Mouse (Mus musculus): ENCODE data around the gene Abca2.
"Not testable (repeated sequence)": the region's sequence is repeated elsewhere in the genome, so short reads cannot be mapped to it uniquely, and the experiment has no call there.

Abca2 gene

GRCm38 (mm10) chr2:25428442-25429236 lies at the start of gene Abca2:
TSS of gene Abca2 (plus strand) at chr2:25428703.
- peak; percentile 94 for DNase-seq (ENCODE audit: low spot score in 2 of 2)

- DNase-seq (ENCODE audit: low spot score in 2 of 2): no peak
Observed at GRCm38 (mm10) chr2:25384492-25384891, 44.0 kb upstream of the Abca2 start.

GRCm38 (mm10) chr2:25391266-25391665 lies 37.2 kb upstream of the Abca2 start:
- no peak for DNase-seq (ENCODE audit: low spot score in 2 of 2)

- no peak for DNase-seq (ENCODE audit: low spot score in 2 of 2)
Observed at GRCm38 (mm10) chr2:25394281-25395221, 34.0 kb upstream of the Abca2 start.

GRCm38 (mm10) chr2:25395721-25396596 lies 32.5 kb upstream of the Abca2 start, which contains the start of gene Entpd2:
TSS of gene Entpd2 (plus strand) at chr2:25395874.
- no peak for DNase-seq (ENCODE audit: low spot score in 2 of 2)

- DNase-seq (ENCODE audit: low spot score in 2 of 2): no peak
Observed at GRCm38 (mm10) chr2:25396597-25396983, 31.9 kb upstream of the Abca2 start.

GRCm38 (mm10) chr2:25397010-25397409 lies 31.5 kb upstream of the Abca2 start:
- no peak for DNase-seq (ENCODE audit: low spot score in 2 of 2)

GRCm38 (mm10) chr2:25398065-25398464 lies 30.4 kb upstream of the Abca2 start:
- no peak for DNase-seq (ENCODE audit: low spot score in 2 of 2)

GRCm38 (mm10) chr2:25399051-25399450 lies 29.5 kb upstream of the Abca2 start, which contains the start of gene Npdc1:
TSS of gene Npdc1 (plus strand) at chr2:25399351.
- no peak for DNase-seq (ENCODE audit: low spot score in 2 of 2)

- DNase-seq (ENCODE audit: low spot score in 2 of 2): no peak
Observed at GRCm38 (mm10) chr2:25400291-25400690, 28.2 kb upstream of the Abca2 start.

GRCm38 (mm10) chr2:25400764-25401163 lies 27.7 kb upstream of the Abca2 start:
- no peak for DNase-seq (ENCODE audit: low spot score in 2 of 2)

GRCm38 (mm10) chr2:25402377-25402971 lies 26.0 kb upstream of the Abca2 start:
- peak; percentile 63 to 76 for DNase-seq (ENCODE audit: low spot score in 2 of 2)

GRCm38 (mm10) chr2:25402972-25403601 lies 25.4 kb upstream of the Abca2 start:
- peak in 1 of 2 experiments; percentile 16 for DNase-seq (ENCODE audit: low spot score in 2 of 2)

- no peak for DNase-seq (ENCODE audit: low spot score in 2 of 2)
Observed at GRCm38 (mm10) chr2:25403994-25404393, 24.5 kb upstream of the Abca2 start.

- no peak for DNase-seq (ENCODE audit: low spot score in 2 of 2)
Observed at GRCm38 (mm10) chr2:25408908-25409307, 19.6 kb upstream of the Abca2 start.

GRCm38 (mm10) chr2:25413436-25413835 lies 15.1 kb upstream of the Abca2 start:
- not testable (repeated sequence) for DNase-seq (ENCODE audit: low spot score in 2 of 2)

GRCm38 (mm10) chr2:25417426-25417825 lies 11.1 kb upstream of the Abca2 start:
- no peak for DNase-seq (ENCODE audit: low spot score in 2 of 2)

GRCm38 (mm10) chr2:25421896-25422295 lies 6.6 kb upstream of the Abca2 start:
- peak; percentile 24 to 53 for DNase-seq (ENCODE audit: low spot score in 2 of 2)

- peak; percentile 44 to 55 for DNase-seq (ENCODE audit: low spot score in 2 of 2)
Observed at GRCm38 (mm10) chr2:25422587-25423410, 5.7 kb upstream of the Abca2 start, which contains the start of gene Fut7. TSS of gene Fut7 (plus strand) at chr2:25423267.
